ENCODE assay signal across 13 mouse cellular contexts in the genomic region with DNA sequence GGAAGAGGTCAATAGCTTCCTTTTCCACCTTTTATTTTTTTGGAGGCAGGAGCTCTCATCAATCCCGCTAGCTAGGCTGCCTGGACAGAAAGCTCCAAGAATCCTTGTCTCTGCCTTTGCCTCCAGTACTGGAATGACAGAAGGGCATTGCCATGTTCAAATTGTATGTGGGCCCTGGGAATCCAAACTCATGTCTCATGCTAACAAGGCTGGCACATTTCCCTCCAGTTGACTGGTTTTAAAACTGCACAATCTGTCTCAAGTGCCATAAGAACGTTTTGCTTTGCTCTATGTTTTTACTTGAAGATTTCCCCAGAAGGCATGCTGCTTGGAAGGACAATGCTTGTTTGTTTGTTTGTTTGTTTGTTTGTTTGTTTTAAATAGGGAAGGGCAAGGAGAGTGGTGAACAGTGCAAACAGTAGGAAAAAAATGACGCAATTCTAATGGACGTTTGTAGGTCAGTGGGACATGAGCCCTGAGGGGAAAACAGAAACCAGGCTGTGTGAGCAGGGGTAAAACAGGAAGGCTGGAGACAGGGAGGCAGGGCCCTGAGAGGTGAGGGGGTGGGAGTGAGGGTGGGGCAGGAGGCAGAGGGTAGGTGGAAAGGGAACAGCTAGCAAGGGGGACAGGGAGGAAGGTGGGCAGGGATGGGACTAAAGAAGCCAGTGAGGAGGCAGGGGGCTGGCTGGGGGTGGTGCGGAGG.
DNase-seq lines count a peak whose midpoint lies in the region; ATAC-seq and TF ChIP-seq lines count a peak whose summit lies in the region.
"Had no signal": no experiment of that assay in that cellular context is flagged by ENCODE, and none has a peak within 500 bp of the region (broad histone marks: within the 10 kb centered on the region; RNA-seq: fewer than 3 reads in every experiment).

No protein-coding gene starts in this region.

- WGBS in heart, embryonic 13.5 days, result 43% methylated on average over 5 of the region's 5 CpGs
- WGBS in heart, embryonic 11.5 days (ENCODE audit: insufficient replicate concordance), result 37% methylated on average over 5 of the region's 5 CpGs
- WGBS in lung, embryonic 16.5 days, result 49% methylated on average over 5 of the region's 5 CpGs

- no peak for TF ChIP-seq CTCF in brain, embryonic 14.5 days (IDR thresholded peaks at IDR 0.05; ENCODE audit: borderline replicate concordance, extremely low read depth, insufficient read depth, insufficient read length)

- H3K27me3 ChIP-seq in heart, embryonic 13.5 days (replicated peaks), result no peaks in the 10 kb centered on the region
- H3K27me3 ChIP-seq in heart, embryonic 11.5 days (ENCODE audit: control insufficient read depth, insufficient read depth, low read length), result no peaks in the 10 kb centered on the region
- H3K27me3 ChIP-seq in lung, embryonic 16.5 days (ENCODE audit: control insufficient read depth, insufficient read depth, low read depth, low read length), result no peaks in the 10 kb centered on the region
- H3K27me3 ChIP-seq: CH12.LX; embryonic facial prominence, embryonic 12.5 days had no signal

- intact Hi-C loops in left cerebral cortex, postnatal 4 days (cut with DNase I), result loop anchor here (5.0 kb wide), 3 partner anchors 113 to 373 kb away; no protein-coding TSS in a partner anchor

- H3K9ac ChIP-seq in heart, embryonic 13.5 days, result no peak overlapping the region
- H3K9ac ChIP-seq in heart, embryonic 11.5 days (ENCODE audit: low read depth, low read length), result no peak overlapping the region
- no peak overlapping the region for H3K9ac ChIP-seq in lung, embryonic 16.5 days (ENCODE audit: low read length)
- H3K9ac ChIP-seq: embryonic facial prominence, embryonic 12.5 days had no signal

- H3K9me3 ChIP-seq in heart, embryonic 13.5 days, result no peaks in the 10 kb centered on the region
- no peaks in the 10 kb centered on the region for H3K9me3 ChIP-seq in heart, embryonic 11.5 days (replicated peaks; ENCODE audit: control insufficient read depth, low read length)
- H3K9me3 ChIP-seq in lung, embryonic 16.5 days (ENCODE audit: control insufficient read depth, low read length), result no peaks in the 10 kb centered on the region
- H3K9me3 ChIP-seq: embryonic facial prominence, embryonic 12.5 days had no signal

- TF ChIP-seq POLR2A in brain, embryonic 14.5 days (IDR thresholded peaks at IDR 0.05; ENCODE audit: borderline replicate concordance, extremely low read depth, insufficient read depth, insufficient read length, poor library complexity, severe bottlenecking), result no peak

- H3K27ac ChIP-seq in heart, embryonic 13.5 days (replicated peaks), result peak overlapping the region; percentile 37; the same call in 1 of the 2 replicates
- H3K27ac ChIP-seq in heart, embryonic 11.5 days (ENCODE audit: low read depth, low read length), result no peak overlapping the region
- H3K27ac ChIP-seq in lung, embryonic 16.5 days (ENCODE audit: low read length), result peak overlapping the region; percentile 5; the same call in 1 of the 2 replicates
- H3K27ac ChIP-seq: embryonic facial prominence, embryonic 12.5 days; layer of hippocampus, adult 2 months had no signal

- H3K36me3 ChIP-seq in heart, embryonic 13.5 days, result no peaks in the 10 kb centered on the region
- H3K36me3 ChIP-seq in heart, embryonic 11.5 days (ENCODE audit: control insufficient read depth, insufficient read depth, low read length), result no peaks in the 10 kb centered on the region
- H3K36me3 ChIP-seq in lung, embryonic 16.5 days (ENCODE audit: control insufficient read depth, insufficient read depth, low read length), result no peaks in the 10 kb centered on the region
- H3K36me3 ChIP-seq: embryonic facial prominence, embryonic 12.5 days had no signal

- ATAC-seq in heart, embryonic 13.5 days (ENCODE audit: extremely low read depth, insufficient number of reproducible peaks, low FRiP score, low TSS enrichment), result no peak
- no peak; the same call in 1 of the 2 replicates for ATAC-seq in heart, embryonic 11.5 days (replicated peaks; ENCODE audit: insufficient number of reproducible peaks, low FRiP score, low TSS enrichment)
- ATAC-seq in lung, embryonic 16.5 days (ENCODE audit: low read depth), result no peak

- H3K4me1 ChIP-seq in heart, embryonic 13.5 days, result peaks cover 49% of the 10 kb centered on the region
- H3K4me1 ChIP-seq in heart, embryonic 11.5 days (ENCODE audit: control insufficient read depth, insufficient read depth, low read length), result no peaks in the 10 kb centered on the region; the same call in 1 of the 2 replicates
- peaks cover 28% of the 10 kb centered on the region for H3K4me1 ChIP-seq in lung, embryonic 16.5 days (replicated peaks; ENCODE audit: control insufficient read depth, insufficient read depth, low read length)

- no peak for DNase-seq in lung, adult 18-20 months
- DNase-seq in brain, embryonic 14.5 days (ENCODE audit: low read depth), result peak; percentile 78
- peak; percentile 23 for DNase-seq in retina, postnatal 7 days (ENCODE audit: low read depth, low spot score)
- no peak for DNase-seq in left cerebral cortex, postnatal 4 days
- DNase-seq: cerebellum, adult 9-11 months; kidney, adult 18-20 months; lung, postnatal 36 days had no signal

- no peak overlapping the region for H3K4me2 ChIP-seq in heart, embryonic 13.5 days
- H3K4me2 ChIP-seq in heart, embryonic 11.5 days, result no peak overlapping the region
- H3K4me2 ChIP-seq in lung, embryonic 16.5 days (ENCODE audit: low read depth, low read length), result no peak overlapping the region
- H3K4me2 ChIP-seq: embryonic facial prominence, embryonic 12.5 days had no signal

- H3K4me3 ChIP-seq in heart, embryonic 13.5 days, result no peak overlapping the region
- no peak overlapping the region for H3K4me3 ChIP-seq in heart, embryonic 11.5 days (ENCODE audit: low read depth, low read length)
- H3K4me3 ChIP-seq in lung, embryonic 16.5 days (ENCODE audit: low read length), result no peak overlapping the region
- H3K4me3 ChIP-seq: embryonic facial prominence, embryonic 12.5 days; layer of hippocampus, adult 2 months had no signal

Comparison
In these comparisons a context has a peak if more than half of its experiments do, and no peak if none do; other contexts are left out.
1. DNase-seq: peak in brain, embryonic 14.5 days (single experiment) and retina, postnatal 7 days (single experiment); none in lung, adult 18-20 months (0 of 2) and left cerebral cortex, postnatal 4 days (single experiment).